Mouse (Mus musculus): ENCODE data around the gene Nog.

The Nog gene

DNA sequence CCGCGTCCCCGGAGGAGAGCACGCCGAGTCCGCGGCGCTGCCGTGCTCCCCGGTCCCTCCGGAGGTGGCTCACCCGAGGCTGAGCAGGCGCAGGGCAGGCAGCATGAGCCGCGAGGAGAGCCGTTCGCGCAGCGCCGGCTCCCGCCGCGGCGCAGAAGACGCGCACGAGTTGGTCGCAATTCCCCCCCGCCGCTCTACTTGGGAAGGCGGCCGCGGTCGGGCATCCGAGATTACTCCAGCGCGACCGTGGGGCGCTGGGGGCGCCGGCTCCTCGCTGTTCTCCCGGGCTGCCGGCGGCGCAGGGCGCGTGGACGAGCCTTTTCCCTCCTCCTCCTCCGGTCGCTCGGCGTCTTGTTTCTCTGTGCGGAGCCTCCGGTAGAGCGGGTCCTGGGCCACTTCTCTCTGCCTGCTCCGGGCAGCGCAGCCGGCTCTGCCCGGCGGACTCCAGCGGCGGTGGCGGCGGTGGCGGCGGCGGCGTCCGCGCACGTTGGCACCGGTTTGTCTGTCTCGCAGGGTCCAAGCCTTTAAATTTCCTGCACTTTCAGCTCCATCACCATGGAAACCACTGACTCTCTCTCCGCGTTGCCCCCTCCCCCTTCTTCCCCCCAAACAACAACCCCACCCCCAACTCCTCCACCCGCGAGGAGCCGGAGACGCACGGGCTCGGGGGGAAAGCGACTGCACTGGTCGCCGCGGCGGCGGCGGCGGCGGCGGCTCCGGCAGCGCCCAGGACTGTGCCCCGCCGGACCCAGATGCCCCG lies at the start of gene Nog:
Gene Nog, minus strand, starts transcription at position 277 of the 760 bp plus-strand sequence.
- no peak for DNase-seq (ENCODE audit: low spot score)

DNA sequence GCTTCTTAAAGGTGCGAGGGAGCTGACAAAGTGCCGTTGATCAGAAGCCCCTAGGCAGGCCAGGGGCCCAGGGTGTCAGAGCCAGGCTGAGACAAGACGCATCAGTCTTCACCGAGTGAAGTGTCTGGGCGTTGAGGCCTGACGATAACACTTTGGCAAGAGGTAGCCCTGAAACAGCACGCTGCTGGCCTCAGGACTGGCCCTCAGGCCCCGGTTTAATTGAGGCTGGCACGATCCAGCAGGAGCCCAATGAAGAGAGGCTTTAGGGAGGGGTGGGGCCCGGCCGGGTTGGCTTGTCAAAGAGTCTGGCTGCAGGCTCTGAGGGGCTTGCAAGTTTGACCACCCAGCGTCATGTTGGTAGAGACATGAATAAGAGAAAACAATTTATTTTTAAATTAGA lies 38.1 kb upstream of the Nog start:
- DNase-seq (ENCODE audit: low spot score) = no peak

DNA sequence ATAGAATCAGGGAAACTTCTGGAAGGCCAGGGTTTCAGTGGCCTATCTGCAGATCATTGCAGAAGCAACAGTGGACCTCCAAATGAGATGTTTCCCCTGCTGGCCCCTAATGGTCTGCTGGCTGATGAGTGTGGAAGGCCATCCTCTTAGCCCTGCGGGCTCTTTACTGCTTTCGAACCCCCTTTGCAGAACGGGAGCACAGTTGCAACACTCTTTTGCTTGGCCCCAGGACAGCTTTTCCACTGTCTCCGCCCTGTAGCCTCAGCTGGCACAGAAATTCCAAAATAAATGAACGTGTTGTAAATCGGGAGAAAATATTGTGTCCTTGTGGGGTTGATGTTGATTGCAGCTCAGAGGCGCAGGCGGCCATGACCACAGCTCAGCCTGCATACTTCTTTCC lies 37.7 kb upstream of the Nog start:
- DNase-seq (ENCODE audit: low spot score) = no peak

DNA sequence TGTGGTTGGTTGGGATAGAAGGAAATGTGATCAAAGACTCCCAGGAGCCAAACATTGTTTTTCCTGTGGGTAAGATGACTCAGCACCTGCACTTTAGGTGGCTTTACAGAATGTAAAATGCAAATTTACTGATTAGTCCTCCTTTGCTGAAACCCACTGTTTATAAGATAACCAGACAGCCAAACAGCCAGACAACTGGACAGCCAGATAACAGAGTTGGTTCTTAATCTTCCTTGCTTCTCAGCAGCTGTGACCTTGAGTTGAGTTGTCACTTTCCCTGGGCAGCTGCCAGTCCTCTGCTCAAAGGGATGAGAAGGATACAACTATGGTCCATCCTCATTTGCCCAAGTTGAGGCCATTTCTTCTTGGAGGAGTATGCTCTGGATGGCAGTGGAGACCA lies 35.8 kb upstream of the Nog start:
- no peak for DNase-seq (ENCODE audit: low spot score)

DNA sequence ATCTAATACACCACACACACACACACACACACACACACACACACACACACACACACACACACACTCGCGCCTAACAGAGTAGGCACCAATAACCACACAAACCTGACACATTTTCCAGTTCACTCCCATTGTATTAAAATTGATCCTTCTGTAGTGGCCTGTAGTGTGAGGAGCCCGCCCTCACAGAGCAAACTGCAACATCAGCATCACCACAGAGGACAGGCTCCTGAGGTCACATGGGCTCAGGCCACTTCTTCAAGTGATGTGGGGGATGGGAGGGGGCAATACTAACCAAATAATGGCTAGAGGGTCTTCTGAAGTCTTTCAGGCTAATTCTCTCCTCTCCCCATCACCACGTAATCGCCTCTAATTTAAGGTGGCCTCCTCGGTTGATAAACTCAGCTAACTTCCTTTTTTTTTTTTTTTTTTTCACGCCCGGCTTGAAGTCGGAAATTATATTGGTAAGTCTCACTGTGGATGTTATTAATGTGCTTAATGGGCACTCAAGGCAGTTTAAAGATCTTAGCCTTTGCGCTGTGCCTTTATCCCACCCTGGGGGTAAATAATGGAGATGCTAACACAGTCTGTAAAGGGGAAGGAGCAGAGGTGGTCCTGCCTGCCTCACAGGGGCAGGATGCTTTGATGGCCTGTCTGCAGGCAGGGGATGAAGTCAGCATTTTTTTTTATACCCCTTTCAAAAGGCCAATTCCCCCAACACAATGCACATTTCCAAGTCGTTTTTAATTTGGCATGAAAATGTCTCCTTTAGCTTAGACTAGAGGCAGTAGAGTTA lies 25.2 kb upstream of the Nog start:
- no peak for DNase-seq (ENCODE audit: low spot score)

DNA sequence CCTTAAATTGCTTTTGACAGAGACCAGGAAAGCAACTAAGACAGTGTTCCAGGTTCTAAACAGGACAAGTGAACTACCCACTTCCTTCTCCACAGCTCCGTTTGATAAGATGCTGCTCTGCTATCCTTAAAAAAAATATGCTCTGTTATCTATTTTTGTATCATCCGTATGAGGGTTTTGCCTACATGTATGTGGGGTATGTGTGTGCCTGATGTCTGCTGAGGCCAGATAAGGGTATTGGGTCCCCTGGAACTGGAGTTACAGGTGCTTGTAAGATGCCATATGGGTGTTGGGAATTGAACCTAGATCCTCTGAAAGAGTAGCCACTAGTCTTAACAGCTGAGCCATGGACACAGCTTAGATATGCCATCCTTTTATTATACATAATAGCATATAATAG lies 19.6 kb upstream of the Nog start:
- no peak for DNase-seq (ENCODE audit: low spot score)

DNA sequence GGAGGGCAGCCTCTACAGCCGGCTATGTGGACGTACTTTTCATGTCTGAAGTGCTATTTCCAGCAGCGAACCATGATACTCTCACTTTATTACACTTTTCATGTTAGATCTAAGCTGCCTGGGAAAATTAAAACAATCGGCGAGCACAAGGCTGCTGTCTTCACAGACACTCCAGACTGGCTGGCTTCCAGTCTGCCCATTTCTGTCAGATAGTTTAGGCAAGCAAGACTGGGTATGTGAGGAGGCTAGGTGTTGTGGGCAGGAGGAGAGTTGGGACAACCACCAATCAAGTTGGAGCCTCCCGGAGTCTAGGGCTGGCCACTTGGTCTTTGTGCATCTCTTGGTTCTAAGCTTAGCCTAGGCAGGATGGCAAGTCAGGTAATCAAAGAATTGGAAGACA lies 17.5 kb upstream of the Nog start:
- no peak for DNase-seq (ENCODE audit: low spot score)

DNA sequence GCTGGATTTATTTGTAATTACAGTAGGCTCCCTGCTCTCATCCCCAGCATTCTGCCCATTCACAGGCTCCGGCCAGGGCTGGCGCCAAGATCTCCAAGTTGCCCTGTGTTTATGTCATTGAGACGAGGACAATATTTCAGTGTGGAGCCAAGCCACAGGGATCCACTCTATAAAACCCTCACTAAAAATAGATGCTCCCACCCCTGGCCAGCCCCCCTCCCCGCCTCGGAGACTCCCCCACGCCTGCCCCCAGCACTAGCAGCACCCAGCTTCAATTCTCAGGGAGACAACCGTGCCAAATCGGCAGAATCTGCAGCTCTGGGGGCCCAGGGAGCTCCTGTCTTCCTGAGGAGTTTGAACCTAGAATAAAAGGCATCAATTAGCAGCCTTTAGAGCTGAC lies 16.2 kb upstream of the Nog start:
- no peak for DNase-seq (ENCODE audit: low spot score)

DNA sequence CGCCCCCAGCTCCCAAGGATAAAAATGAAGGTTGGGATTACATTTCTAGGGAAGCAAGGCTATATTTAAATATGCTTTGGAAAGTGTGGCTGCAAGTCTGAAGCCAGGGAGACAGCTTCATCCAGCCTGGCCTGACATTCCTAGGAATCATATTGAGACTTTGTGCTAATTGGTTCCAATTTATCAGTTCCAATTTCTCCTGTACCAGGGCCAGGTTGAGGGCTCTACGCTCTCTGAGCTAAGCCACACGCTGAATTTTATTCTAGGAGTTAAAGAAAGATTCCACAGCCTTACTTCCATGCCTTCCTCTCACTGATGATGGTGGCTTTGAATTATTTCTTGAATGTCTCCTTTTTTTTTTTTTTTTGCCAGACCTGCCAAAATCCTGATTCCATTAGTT lies 15.6 kb upstream of the Nog start:
- DNase-seq (ENCODE audit: low spot score) = no peak

DNA sequence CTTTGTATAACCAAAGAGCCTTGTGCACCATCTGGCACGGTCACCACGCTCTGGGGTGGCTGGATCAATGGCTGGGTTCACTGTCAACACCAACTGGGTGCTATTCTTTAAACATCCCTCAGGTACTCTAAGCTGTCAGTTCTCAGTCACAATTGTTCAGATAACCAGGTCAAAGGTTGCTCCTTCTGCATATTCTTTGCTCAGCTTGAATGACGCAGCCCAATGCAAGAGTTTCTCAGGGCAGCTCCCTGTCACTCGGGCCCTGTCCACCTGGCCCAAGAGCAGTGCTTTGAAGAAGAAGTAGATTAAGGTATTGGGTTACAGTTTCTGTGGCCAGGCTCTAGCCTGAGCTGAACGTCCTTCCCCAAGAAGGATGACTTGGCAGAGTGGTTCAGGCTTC lies 12.2 kb upstream of the Nog start:
- DNase-seq (ENCODE audit: low spot score) = no peak

DNA sequence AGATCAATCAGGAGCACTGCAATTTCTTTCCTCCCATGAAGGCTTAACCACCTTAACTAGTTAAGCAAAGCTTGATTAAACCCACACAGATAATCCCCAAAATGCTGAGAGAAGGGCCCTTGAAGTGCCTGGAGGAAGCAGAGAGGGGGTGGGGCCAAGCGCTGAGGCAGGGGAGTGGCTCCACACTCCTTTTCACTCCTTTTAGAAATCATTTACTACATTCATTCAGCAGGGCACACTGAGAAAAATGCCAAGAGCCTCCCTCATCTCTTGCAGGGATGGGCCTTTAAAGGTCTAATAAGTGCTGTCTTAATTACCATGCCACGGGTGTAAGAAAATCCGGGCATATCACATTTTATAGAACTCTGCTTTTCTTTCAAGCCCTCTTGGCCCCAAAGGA lies 10.2 kb upstream of the Nog start:
- DNase-seq (ENCODE audit: low spot score) = no peak

DNA sequence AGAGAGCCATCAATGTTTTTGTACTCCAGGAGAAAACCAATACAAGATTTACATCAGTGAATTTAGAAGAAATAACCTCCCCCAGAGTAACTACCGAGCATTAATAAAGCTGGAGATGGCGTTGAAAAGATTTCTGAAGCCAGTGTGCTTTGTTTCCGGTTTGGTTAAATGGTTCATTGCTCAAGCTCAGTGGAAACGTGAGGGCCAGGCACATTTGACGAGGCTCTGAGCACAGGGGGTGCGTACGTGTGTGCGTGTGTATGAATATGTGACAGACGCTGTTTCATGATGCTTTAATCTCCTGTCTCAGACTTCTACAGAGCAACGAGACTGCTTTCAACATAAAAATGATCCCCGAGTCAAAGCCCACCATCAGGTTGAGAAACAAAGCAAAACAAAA lies 8.1 kb upstream of the Nog start:
- DNase-seq (ENCODE audit: low spot score) = no peak

DNA sequence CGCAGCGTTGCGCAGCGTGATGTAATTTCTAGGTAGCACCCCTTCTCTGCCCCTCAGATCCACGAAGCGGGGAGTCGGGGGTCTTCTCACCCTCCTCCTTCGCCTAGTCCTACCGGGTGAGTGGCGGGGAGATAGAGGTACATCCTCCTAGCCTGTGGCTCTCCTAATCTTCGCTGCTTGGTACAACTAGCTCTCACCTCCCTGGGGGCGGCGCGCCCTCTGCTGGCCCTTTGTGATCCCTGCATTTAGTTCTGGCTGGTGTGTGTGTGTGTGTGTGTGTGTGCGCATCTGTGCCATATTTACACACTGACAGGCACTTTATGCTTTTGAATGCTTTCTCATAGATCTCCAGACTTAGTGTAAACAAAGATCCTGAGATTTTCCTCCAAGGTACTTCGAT lies 1.3 kb upstream of the Nog start:
- peak; percentile 69 for DNase-seq (ENCODE audit: low spot score)

DNA sequence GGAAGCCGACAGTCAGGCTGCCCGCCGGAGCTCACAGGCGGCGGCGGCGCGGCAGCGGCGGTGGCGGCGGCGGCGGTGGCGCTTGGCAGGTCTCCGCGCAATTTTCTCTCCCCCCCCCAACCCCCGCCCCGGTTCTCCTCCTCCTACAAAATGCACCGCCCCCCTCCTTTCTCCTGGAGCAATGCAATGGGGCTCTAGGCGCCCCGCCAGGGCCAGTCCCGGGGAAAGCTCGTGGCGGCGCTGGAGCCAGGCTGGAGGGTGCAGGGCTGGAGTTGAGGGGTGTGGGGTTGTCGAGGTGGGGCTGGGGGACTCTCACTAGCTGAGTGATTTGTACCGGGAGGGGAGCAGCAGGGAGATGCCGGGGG lies 666 bp upstream of the Nog start:
- DNase-seq (ENCODE audit: low spot score) = no peak

DNA sequence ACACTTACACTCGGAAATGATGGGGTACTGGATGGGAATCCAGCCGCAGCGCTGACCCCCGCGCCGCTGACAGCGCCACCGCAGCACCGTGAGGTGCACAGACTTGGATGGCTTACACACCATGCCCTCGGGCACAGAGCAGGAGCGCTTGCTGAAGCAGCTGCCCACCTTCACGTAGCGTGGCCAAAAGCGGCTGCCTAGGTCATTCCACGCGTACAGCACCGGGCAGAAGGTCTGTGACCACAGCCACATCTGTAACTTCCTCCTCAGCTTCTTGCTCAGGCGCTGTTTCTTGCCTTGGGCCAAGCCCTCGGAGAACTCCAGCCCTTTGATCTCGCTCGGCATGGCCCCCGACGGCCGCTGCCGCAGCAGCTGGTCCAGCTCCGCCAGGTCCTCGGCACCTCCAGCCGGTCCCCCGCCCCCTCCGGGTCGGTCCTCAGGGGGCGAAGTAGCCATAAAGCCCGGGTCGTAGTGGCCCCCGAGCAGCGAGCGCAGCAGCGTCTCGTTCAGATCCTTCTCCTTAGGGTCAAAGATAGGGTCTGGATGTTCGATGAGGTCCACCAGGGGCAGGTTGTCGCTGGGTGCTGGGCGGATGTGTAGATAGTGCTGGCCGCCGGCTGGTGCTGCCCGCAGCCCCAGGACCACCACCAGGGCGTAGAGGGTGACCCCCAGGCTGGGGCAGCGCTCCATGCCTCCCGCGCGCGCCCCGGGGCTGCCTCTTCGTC lies 639 bp downstream of the Nog start:
- DNase-seq (ENCODE audit: low spot score) = no peak

DNA sequence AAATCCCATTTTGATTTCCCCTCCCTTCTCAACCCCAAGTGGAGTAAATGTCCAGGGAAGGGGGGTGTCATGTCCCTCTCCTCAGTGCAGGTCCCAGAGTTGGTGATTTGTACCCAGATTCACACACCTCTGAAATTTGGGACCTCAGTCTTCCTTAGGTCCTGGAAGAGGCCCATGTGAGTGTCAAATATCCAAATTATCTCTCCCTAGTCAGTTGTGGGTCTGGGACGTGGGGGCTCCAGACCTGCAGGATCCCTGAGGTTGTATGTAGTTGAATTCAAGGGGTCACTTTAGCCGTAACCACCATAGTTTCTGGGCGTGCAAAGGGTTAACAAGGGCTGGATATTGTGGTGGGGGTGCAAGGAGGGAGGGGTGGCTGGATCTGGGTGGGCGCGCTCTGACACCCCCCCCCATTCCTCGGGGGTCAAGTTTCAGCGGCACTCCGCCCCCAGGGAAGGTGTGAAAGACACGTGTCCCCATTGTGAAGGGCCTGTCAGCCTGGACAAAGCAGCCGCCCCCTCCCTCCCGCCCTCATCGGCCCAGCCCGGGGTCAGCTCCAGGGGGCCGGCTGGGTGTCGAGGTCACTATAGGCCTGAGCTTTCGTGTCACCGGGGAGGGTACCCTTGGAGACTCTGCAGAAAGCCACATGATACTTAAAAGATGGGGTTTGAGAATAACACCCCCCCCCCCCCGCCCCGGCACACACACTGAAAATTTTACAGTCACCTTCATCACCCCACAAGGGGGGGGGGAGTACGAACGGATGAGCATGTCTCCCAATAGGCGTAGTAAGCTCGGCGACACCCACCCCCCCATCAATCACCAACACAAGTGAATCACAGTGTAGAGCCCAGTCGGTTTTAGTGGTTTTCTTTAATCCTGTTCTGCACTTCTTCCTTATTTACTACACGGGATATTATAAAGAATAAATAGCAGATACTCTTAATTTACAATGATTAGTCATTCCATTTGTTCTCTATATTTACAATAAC lies 2.1 kb downstream of the Nog start:
- no peak for DNase-seq (ENCODE audit: low spot score)

DNA sequence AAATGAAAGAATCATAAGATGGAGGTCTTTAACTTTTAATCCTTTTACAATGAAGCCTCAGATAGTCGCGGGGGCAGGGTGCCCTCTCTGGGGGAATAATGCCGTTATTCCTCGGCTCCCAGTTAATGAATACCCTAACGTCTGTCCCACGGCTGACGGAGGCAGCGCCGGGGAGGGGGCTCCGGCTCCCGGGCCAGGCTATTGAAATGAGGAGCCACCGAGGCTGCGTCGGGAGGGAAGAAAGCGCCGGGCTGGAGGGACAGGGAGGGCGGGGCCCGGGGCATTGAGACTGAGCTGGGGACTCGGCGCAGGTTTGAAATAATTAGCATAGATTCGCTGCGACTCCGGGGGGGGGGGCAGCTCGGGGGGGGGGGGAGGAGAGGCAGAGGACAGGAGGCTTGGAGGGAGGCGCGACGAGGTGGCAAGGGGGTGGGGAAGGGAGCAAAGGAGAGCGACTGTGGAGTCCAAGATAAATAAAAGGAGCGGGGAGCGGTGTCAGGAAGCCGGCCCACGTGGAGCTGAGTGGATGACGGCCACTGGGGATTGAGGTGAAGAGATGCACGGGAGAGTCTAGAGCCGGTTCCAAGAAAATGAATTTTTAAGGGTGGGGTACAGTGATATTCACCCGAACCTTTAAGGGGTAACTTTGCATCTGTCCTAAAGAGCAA lies 2.9 kb downstream of the Nog start:
- no peak for DNase-seq (ENCODE audit: low spot score)

DNA sequence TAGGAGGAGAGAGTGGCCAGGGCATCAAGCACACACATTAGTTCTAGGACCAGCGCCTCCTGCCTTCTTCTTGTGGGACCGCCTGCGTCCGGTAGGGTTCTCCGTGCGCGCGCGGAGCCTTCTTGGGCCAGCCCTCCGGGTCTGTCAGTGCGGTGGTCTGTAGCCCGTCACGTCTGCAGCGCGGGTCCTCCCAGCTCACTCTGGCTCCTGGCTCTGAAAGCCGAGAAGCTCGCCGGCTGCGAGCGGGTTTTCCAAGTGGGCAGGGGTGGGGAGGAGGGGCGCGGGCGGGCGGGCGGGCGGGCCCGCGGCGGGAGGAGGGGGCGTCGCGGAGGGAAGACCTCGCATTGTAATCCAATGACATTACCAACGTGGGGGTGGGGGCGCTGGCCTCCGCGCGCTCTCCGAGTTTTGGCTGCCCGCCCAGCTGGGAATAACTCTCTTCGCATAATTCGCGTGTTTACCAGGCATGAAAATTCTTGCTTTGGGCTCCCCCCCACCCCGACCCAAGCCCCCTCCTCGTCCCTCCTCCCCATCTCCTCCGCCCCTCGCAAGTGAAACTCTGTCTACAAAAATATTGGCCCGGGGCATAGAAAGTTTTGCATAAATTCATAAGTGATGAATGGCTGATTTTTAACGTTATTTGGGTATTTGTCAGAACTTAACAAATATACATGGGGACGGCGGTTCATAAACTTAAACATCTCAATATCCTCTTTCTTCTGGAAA lies 3.7 kb downstream of the Nog start:
- DNase-seq (ENCODE audit: low spot score) = no peak

DNA sequence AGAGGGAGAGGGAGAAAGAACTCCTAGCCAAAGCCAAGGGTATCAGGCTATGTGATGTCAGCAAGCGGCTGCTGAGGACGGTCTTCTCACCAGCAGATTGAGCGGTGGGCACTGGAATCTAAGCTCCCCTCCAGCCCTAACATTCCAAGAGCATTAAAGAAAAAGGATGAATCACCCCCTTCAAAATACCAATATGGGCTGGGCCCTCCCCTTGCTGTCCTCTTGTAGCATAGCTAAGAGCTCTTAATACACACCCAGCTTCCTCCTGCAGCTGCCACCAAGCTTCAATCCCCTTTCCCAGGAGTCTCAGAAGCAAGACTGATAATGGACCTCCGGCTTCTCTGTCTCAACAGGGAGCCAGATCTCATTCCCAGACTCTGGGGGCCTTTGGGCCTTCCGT lies 4.6 kb downstream of the Nog start:
- no peak for DNase-seq (ENCODE audit: low spot score)

DNA sequence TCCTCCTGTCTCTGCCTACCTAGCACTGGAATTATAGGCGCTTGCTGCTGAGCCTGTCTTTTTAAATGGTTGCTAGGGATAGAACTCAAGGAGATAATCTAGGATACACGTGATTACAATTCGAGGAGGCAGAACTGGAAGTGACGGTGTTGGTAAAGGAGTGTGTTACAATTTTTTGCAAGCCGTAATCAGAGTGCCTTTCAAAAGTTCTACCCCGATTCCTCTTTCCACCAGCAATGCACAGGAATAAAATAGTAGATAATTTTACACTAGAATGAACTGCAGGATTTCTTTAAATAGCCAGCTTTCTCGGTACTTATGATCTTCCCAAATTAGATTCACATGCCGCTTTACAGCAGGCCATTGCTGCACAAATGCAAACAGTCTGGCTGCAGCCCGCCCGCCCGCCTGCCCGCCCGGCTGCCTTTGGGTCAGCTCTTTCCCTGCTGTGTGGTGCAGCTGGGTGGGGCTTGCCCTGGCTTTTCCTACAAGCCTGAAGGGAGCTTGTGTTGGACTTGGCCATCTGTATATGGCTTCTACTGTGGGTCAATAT lies 32.2 kb downstream of the Nog start:
- no peak for DNase-seq (ENCODE audit: low spot score)
